Mouse (Mus musculus) lung, postnatal 0 days (tissue): ENCODE data around the gene Gfm2.
A peak's percentile ranks its signal among the peaks of the same experiment; 100 is the strongest.

Experiments
- CTCF ChIP-seq: IDR thresholded peaks from 2 replicates; pipeline ENCODE4 v1.5.1; 2016; ENCODE audit warnings: antibody characterized with exemption, mild to moderate bottlenecking
- EP300 ChIP-seq: IDR thresholded peaks from 2 replicates; pipeline ENCODE4 v1.6.1; 2016; ENCODE audit warnings: antibody characterized with exemption, mild to moderate bottlenecking, control low read depth

GRCm38 (mm10) chr13:97099187-97099852 is 38.4 kb upstream of the Gfm2 start, which contains the start of gene Gm6169:
- TF ChIP-seq CTCF: peak; percentile 85
- no peak for TF ChIP-seq EP300
